Mouse (Mus musculus) kidney, postnatal 0 days (tissue): ENCODE data around the gene Tmcc3. TPM values are rescaled to one million over a fixed set of nuclear protein-coding genes. Genes with fewer than 3 reads are reported as not detected.
A peak's percentile ranks its signal among the peaks of the same experiment; 100 is the strongest.
"Not testable (repeated sequence)": the region's sequence is repeated elsewhere in the genome, so short reads cannot be mapped to it uniquely, and the experiment has no call there.

Experiments
- ATAC-seq: fragments of 200-750 bp; cut with Nextera tagmentation; replicated peaks from 2 replicates; pipeline ENCODE4 v1.8.0; 2017; ENCODE audit warnings: low read depth, moderate number of reproducible peaks, moderate TSS enrichment, moderate library complexity; ENCODE audit not compliant: low FRiP score
- DNase-seq: peaks from one replicate; pipeline ENCODE4 v3.0.0-alpha.2; 2016; ENCODE audit warnings: low spot score
- H3K27ac ChIP-seq: fragments of 300-500 bp; sonication (generic); 2 replicates; pipeline ENCODE4 v1.5.1; 2014; ENCODE audit warnings: mild to moderate bottlenecking
- H3K27me3 ChIP-seq: fragments of 300-500 bp; sonication (generic); 2 replicates; pipeline ENCODE4 v1.6.1; 2014; ENCODE audit warnings: low read length, mixed read lengths; ENCODE audit not compliant: insufficient read depth
- H3K36me3 ChIP-seq: fragments of 300-500 bp; sonication (generic); 2 replicates; pipeline ENCODE4 v1.6.1; 2014; ENCODE audit warnings: low read length, mixed read lengths; ENCODE audit not compliant: insufficient read depth
- H3K4me1 ChIP-seq: fragments of 300-500 bp; sonication (generic); replicated peaks from 2 replicates; pipeline ENCODE4 v1.6.1; 2014; ENCODE audit warnings: antibody characterized with exemption, low read length, mixed read lengths; ENCODE audit not compliant: insufficient read depth
- H3K4me2 ChIP-seq: fragments of 300-500 bp; sonication (generic); 2 replicates; pipeline ENCODE4 v1.6.1; 2014; ENCODE audit warnings: mild to moderate bottlenecking, low read length, moderate library complexity, mixed read lengths
- H3K4me3 ChIP-seq: fragments of 300-500 bp; sonication (generic); replicated peaks from 2 replicates; pipeline ENCODE4 v1.5.1; 2014; ENCODE audit warnings: low read depth, low read length
- H3K9ac ChIP-seq: fragments of 300-500 bp; sonication (generic); 2 replicates; pipeline ENCODE4 v1.6.1; 2014; ENCODE audit warnings: low read depth, low read length
- H3K9me3 ChIP-seq: fragments of 300-500 bp; sonication (generic); replicated peaks from 2 replicates; pipeline ENCODE4 v1.6.1; 2016; ENCODE audit warnings: low read length, inconsistent platforms, mixed read lengths
- CTCF ChIP-seq: IDR thresholded peaks from 2 replicates; pipeline ENCODE4 v1.5.1; 2016; ENCODE audit warnings: antibody characterized with exemption, low read depth, mild to moderate bottlenecking, moderate library complexity
- WGBS: fragments of 180-500 bp; shearing (Covaris S2); extraction: QIAGEN DNeasy Blood & Tissue Kit; methylation state at CpG from one replicate; pipeline ENCODE4 v1.1.7; 2014; 5-methylcytosine and 5-hydroxymethylcytosine counted together
- polyA plus RNA-seq: library from polyadenylated mRNA; unstranded; fragments of >200 nt; fragmentation: Nextera tagmentation; extraction: Ambion mirVana; gene quantifications from 2 replicates; pipeline ENCODE4 v1.2.1, GENCODE M21; 2015

Gene Tmcc3
- polyA plus RNA-seq, 1 experiment from 2014 or later: 7.9 TPM

GRCm38 (mm10) chr10:94581384-94581783 is 269.6 kb downstream of the Tmcc3 start:
- H3K9ac ChIP-seq: no peak overlapping the region
- H3K36me3 ChIP-seq: no peaks in the 10 kb centered on the region; the same call in 1 of the 2 replicates
- H3K4me1 ChIP-seq: no peaks in the 10 kb centered on the region; the same call in 1 of the 2 replicates
- ATAC-seq (no peak), DNase-seq (no peak)
- no peak for TF ChIP-seq CTCF
- no peak overlapping the region for H3K4me2 ChIP-seq
- no peak overlapping the region for H3K27ac ChIP-seq
- no peaks in the 10 kb centered on the region for H3K27me3 ChIP-seq
- no peak overlapping the region for H3K4me3 ChIP-seq
- no peaks in the 10 kb centered on the region for H3K9me3 ChIP-seq
- 90% methylated on average over 3 of the region's 3 CpGs for WGBS

GRCm38 (mm10) chr10:94583714-94584113 is 272.0 kb downstream of the Tmcc3 start:
- Histone ChIP-seq H3K9ac (no peak overlapping the region), H3K9me3 (no peaks in the 10 kb centered on the region), H3K27ac (no peak overlapping the region), H3K4me1 (no peaks in the 10 kb centered on the region; the same call in 1 of the 2 replicates), H3K4me2 (no peak overlapping the region), H3K36me3 (peaks cover 7% of the 10 kb centered on the region; the same call in 1 of the 2 replicates), H3K27me3 (no peaks in the 10 kb centered on the region), H3K4me3 (no peak overlapping the region)
- DNase-seq: no peak
- TF ChIP-seq CTCF: no peak
- WGBS: 68% methylated on average over 4 of the region's 4 CpGs
- no peak for ATAC-seq

- ATAC-seq (peak; percentile 72; the same call in 1 of the 2 replicates), DNase-seq (peak; percentile 12)
- TF ChIP-seq CTCF: no peak
- WGBS: 52% methylated on average over 17 of the region's 17 CpGs
- Histone ChIP-seq H3K4me3 (no peak overlapping the region), H3K27me3 (no peaks in the 10 kb centered on the region), H3K36me3 (peaks cover 7% of the 10 kb centered on the region; the same call in 1 of the 2 replicates), H3K9me3 (no peaks in the 10 kb centered on the region), H3K9ac (no peak overlapping the region), H3K4me1 (no peaks in the 10 kb centered on the region; the same call in 1 of the 2 replicates), H3K4me2 (no peak overlapping the region), H3K27ac (no peak overlapping the region)
Measured at GRCm38 (mm10) chr10:94584851-94585359, 273.2 kb downstream of the Tmcc3 start.

GRCm38 (mm10) chr10:94585819-94586218 is 274.1 kb downstream of the Tmcc3 start:
- no peaks in the 10 kb centered on the region for H3K9me3 ChIP-seq
- H3K36me3 ChIP-seq: peaks cover 7% of the 10 kb centered on the region; the same call in 1 of the 2 replicates
- ATAC-seq (no peak; the same call in 1 of the 2 replicates), DNase-seq (peak; percentile 18)
- TF ChIP-seq CTCF: no peak
- H3K4me1 ChIP-seq: no peaks in the 10 kb centered on the region; the same call in 1 of the 2 replicates
- H3K9ac ChIP-seq: no peak overlapping the region
- whole genome bisulfite sequencing: 41% methylated on average over 8 of the region's 8 CpGs
- no peak overlapping the region for H3K4me2 ChIP-seq
- H3K27me3 ChIP-seq: no peaks in the 10 kb centered on the region
- no peak overlapping the region for H3K27ac ChIP-seq
- H3K4me3 ChIP-seq: no peak overlapping the region

- H3K4me1 ChIP-seq: no peaks in the 10 kb centered on the region; the same call in 1 of the 2 replicates
- no peaks in the 10 kb centered on the region for H3K9me3 ChIP-seq
- no peak overlapping the region for H3K4me2 ChIP-seq
- TF ChIP-seq CTCF: no peak
- no peak for DNase-seq
- H3K4me3 ChIP-seq: no peak overlapping the region
- no peak overlapping the region for H3K27ac ChIP-seq
- peaks cover 7% of the 10 kb centered on the region; the same call in 1 of the 2 replicates for H3K36me3 ChIP-seq
- 89% methylated on average over 5 of the region's 5 CpGs for WGBS
- no peaks in the 10 kb centered on the region for H3K27me3 ChIP-seq
- H3K9ac ChIP-seq: no peak overlapping the region
- ATAC-seq: no peak
Measured at GRCm38 (mm10) chr10:94588976-94589375, 277.2 kb downstream of the Tmcc3 start.

GRCm38 (mm10) chr10:94595705-94596104 is 284.0 kb downstream of the Tmcc3 start:
- WGBS: 84% methylated on average over 9 of the region's 9 CpGs
- TF ChIP-seq CTCF: no peak
- Histone ChIP-seq H3K9me3 (no peaks in the 10 kb centered on the region), H3K9ac (no peak overlapping the region), H3K36me3 (no peaks in the 10 kb centered on the region), H3K4me1 (no peaks in the 10 kb centered on the region), H3K27me3 (no peaks in the 10 kb centered on the region), H3K4me2 (no peak overlapping the region), H3K27ac (no peak overlapping the region), H3K4me3 (no peak overlapping the region)
- DNase-seq (no peak), ATAC-seq (no peak)

GRCm38 (mm10) chr10:94599846-94600245 is 288.1 kb downstream of the Tmcc3 start:
- H3K36me3 ChIP-seq, H3K27me3 ChIP-seq, H3K4me3 ChIP-seq, H3K9me3 ChIP-seq, H3K9ac ChIP-seq, DNase-seq, H3K27ac ChIP-seq, H3K4me1 ChIP-seq, ATAC-seq, H3K4me2 ChIP-seq: not testable (repeated sequence)
- 75% methylated on average over 1 of the region's 2 CpGs for WGBS
